Mouse (Mus musculus) G1E (cell line): ENCODE measurements around the gene Upf3a.
A peak's percentile ranks its signal among the peaks of the same experiment; 100 is the strongest.

Source experiments
- CTCF ChIP-seq: IDR thresholded peaks from 2 replicates; pipeline ENCODE4 v1.5.1; 2012; ENCODE audit warnings: low read depth, low read length, inconsistent platforms, mixed read lengths
- GATA1 ChIP-seq: IDR thresholded peaks from 2 replicates; pipeline ENCODE4 v1.6.1; 2012; ENCODE audit warnings: borderline replicate concordance, low read length, inconsistent platforms, mixed read lengths
- GATA2 ChIP-seq: IDR thresholded peaks from 2 replicates; pipeline ENCODE4 v1.6.1; 2012; ENCODE audit warnings: low read depth, low read length, inconsistent platforms, borderline replicate concordance

GRCm38 (mm10) chr8:13753680-13754079 lies 31.7 kb upstream of the Upf3a start:
- TF ChIP-seq CTCF (peak; percentile 41), GATA1 (no peak), GATA2 (no peak)
